In genomic region chr15:21109009-21109841, GRCm38 (mm10) we compare ENCODE assay signal across 8 mouse cellular contexts.
DNase-seq lines count a peak whose midpoint lies in the region; ATAC-seq lines count a peak whose summit lies in the region.

No protein-coding gene starts in this region.

- no peaks in the 10 kb centered on the region for H3K9me3 ChIP-seq in kidney, embryonic 15.5 days (replicated peaks)
- no peaks in the 10 kb centered on the region for H3K9me3 ChIP-seq in forebrain, embryonic 13.5 days (replicated peaks)

- no peak overlapping the region for H3K9ac ChIP-seq in kidney, embryonic 15.5 days
- H3K9ac ChIP-seq in forebrain, embryonic 13.5 days = peak overlapping the region; percentile 27; the same call in 1 of the 2 replicates

- no peak for DNase-seq in kidney, postnatal 25 days
- peak; percentile 3 for DNase-seq in NIH3T3 (ENCODE audit: low read depth)
- DNase-seq in layer of hippocampus, postnatal 36 days = peak; percentile 18 to 34
- peak; percentile 8 for DNase-seq in right cerebral cortex, postnatal 14 days
- no peak for DNase-seq in urinary bladder, postnatal 10 days (ENCODE audit: low spot score)
- DNase-seq in T-cell, adult 2 months (ENCODE audit: low spot score) = no peak

- peak overlapping the region; percentile 55 for H3K4me2 ChIP-seq in kidney, embryonic 15.5 days
- H3K4me2 ChIP-seq in forebrain, embryonic 13.5 days = peak overlapping the region; percentile 54

- no peaks in the 10 kb centered on the region for H3K36me3 ChIP-seq in kidney, embryonic 15.5 days
- no peaks in the 10 kb centered on the region for H3K36me3 ChIP-seq in forebrain, embryonic 13.5 days (ENCODE audit: poor library complexity, severe bottlenecking)

- peak; percentile 85 for ATAC-seq in kidney, embryonic 15.5 days (replicated peaks; ENCODE audit: low FRiP score)
- peak; percentile 84 for ATAC-seq in forebrain, embryonic 13.5 days

- H3K4me3 ChIP-seq in kidney, embryonic 15.5 days (replicated peaks) = peak overlapping the region; percentile 30
- H3K4me3 ChIP-seq in forebrain, embryonic 13.5 days = peak overlapping the region; percentile 25

- H3K4me1 ChIP-seq in kidney, embryonic 15.5 days = 0 out of 2 replicates have a peak, but pooled peaks cover 5% of the 10 kb centered on the region
- peaks cover 10% of the 10 kb centered on the region; the same call in 1 of the 2 replicates for H3K4me1 ChIP-seq in forebrain, embryonic 13.5 days

- H3K27ac ChIP-seq in kidney, embryonic 15.5 days = no peak overlapping the region
- H3K27ac ChIP-seq in forebrain, embryonic 13.5 days = no peak overlapping the region

- peaks cover 3% of the 10 kb centered on the region; the same call in 1 of the 2 replicates for H3K27me3 ChIP-seq in kidney, embryonic 15.5 days
- no peaks in the 10 kb centered on the region for H3K27me3 ChIP-seq in forebrain, embryonic 13.5 days

- 12% methylated on average over 11 of the region's 11 CpGs for WGBS in kidney, embryonic 15.5 days
- 10% methylated on average over 11 of the region's 11 CpGs for WGBS in forebrain, embryonic 13.5 days

Comparison
In these comparisons a context has a peak if more than half of its experiments do, and no peak if none do; other contexts are left out.
1. DNase-seq: peak in NIH3T3 (single experiment), layer of hippocampus, postnatal 36 days (2 of 2) and right cerebral cortex, postnatal 14 days (single experiment); none in kidney, postnatal 25 days (0 of 2), urinary bladder, postnatal 10 days (single experiment) and T-cell, adult 2 months (single experiment).